Mouse (Mus musculus) heart, postnatal 25 days (tissue): Measurements from ENCODE around the gene Hacl1. TPM values are rescaled to one million over a fixed set of nuclear protein-coding genes. Genes with fewer than 3 reads are reported as not detected.

Experiments used
- DNase-seq: peaks from one replicate; pipeline ENCODE4 v3.0.0; 2022; ENCODE audit warnings: low spot score
- intact Hi-C: fragments of 180-260 bp; cut with DNase I; formaldehyde crosslinking; loops from one replicate; pipeline ENCODE4 v1.15.1; 2025
- total RNA-seq, 2 experiments: library from RNA; stranded (reverse); gene quantifications; 2 replicates each; pipeline ENCODE4 v1.2.3; 2021

The Hacl1 gene
- total RNA-seq, 2 experiments from 2014 or later: 5.7 to 13.6 TPM

GRCm38 (mm10) chr14:31555963-31556434 is 85.1 kb downstream of the Hacl1 start:
- intact Hi-C loops: loop anchor here (5.0 kb wide), 1 partner anchor 46 kb away; no protein-coding TSS in a partner anchor
- no peak for DNase-seq

GRCm38 (mm10) chr14:31555021-31555420 is 86.1 kb downstream of the Hacl1 start:
- DNase-seq: no peak
- intact Hi-C loops: loop anchor here (5.0 kb wide), 1 partner anchor 47 kb away; no protein-coding TSS in a partner anchor

Other genes starting within 250 kb of the Hacl1 start
- gene Sh3bp5, start 205.2 kb downstream of the Hacl1 start, total RNA-seq: 10 to 100 TPM; 41.0 to 58.1 TPM
- gene Eaf1, start 146.9 kb downstream of the Hacl1 start, total RNA-seq: 10 to 100 TPM; 10.7 to 11.4 TPM
- 10 to 100 TPM in 1 of 2 experiments, 1 to 10 TPM in 1; 8.6 to 11.7 TPM for gene Mettl6, start 146.2 kb downstream of the Hacl1 start, total RNA-seq
- 10 to 100 TPM in 1 of 2 experiments, 1 to 10 TPM in 1; 9.3 to 11.9 TPM for gene Colq, start 49.9 kb downstream of the Hacl1 start, total RNA-seq
- 1 to 10 TPM in 1 of 2 experiments, under 1 TPM in 1; 0.47 to 1.5 TPM for gene Gm49387, start 408 bp downstream of the Hacl1 start, total RNA-seq
- 10 to 100 TPM in 1 of 2 experiments, 1 to 10 TPM in 1; 9.1 to 10.4 TPM for gene Btd, start 258 bp downstream of the Hacl1 start, total RNA-seq
- gene Ankrd28, start 189.4 kb upstream of the Hacl1 start, total RNA-seq: 10 to 100 TPM; 23.7 to 27.1 TPM